Mouse (Mus musculus): Measurements from ENCODE around the gene C2cd5. TPM values are rescaled to one million over a fixed set of nuclear protein-coding genes. Genes with fewer than 3 reads are reported as not detected.
"Not testable (repeated sequence)": the region's sequence is repeated elsewhere in the genome, so short reads cannot be mapped to it uniquely, and the experiment has no call there.

The C2cd5 gene
- polyA plus RNA-seq, 1 experiment from 2014 or later = 44.2 TPM

GRCm38 (mm10) chr6:142986706-142987105 lies 113.2 kb downstream of the C2cd5 start:
- H3K36me3 ChIP-seq; H3K4me3 ChIP-seq; H3K9ac ChIP-seq; ATAC-seq (ENCODE audit: low read depth); H3K4me1 ChIP-seq (replicated peaks); H3K9me3 ChIP-seq; H3K27me3 ChIP-seq; H3K27ac ChIP-seq (replicated peaks); H3K4me2 ChIP-seq: not testable (repeated sequence)
- WGBS = 92% methylated on average over 9 of the region's 9 CpGs

DNA sequence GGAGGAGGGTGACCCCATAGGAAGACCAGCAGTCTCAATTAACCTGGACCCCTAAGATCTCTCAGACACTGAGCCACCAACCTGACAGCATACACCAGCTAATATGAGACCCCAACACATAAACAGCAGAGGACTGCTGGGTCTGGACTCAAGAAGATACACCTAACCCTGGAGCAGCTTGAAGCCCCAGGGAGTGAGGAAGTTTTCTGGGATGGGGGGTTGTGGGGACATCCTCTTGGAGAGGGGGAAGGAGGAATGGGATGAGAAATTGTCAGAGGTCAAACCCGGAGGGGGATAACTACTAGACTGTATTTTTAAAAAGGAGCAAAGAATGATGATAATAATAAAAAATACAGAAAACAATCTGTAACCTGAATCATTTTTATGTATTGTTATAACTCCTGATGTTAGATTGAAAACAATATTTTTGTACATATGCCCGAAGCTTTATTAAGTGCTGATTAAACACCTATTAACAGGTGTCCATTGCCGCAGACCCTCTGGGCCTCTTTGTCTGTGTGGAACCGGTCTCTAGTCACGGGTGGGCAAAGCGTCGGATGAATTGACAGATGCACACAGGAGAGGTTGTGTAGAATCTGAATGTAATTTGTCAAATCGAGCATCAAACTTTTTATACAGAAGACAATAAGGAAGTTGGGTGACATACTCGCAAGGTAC lies 114.2 kb downstream of the C2cd5 start:
- not testable (repeated sequence) for H3K27ac ChIP-seq (replicated peaks); H3K4me2 ChIP-seq; ATAC-seq (ENCODE audit: low read depth); H3K4me3 ChIP-seq; H3K9ac ChIP-seq; H3K36me3 ChIP-seq; H3K9me3 ChIP-seq; H3K27me3 ChIP-seq; H3K4me1 ChIP-seq (replicated peaks)
- 93% methylated on average over 9 of the region's 9 CpGs for WGBS

GRCm38 (mm10) chr6:142979665-142980660 lies 120.0 kb downstream of the C2cd5 start:
- peak; percentile 89 for ATAC-seq (ENCODE audit: low read depth)
- no peaks in the 10 kb centered on the region for H3K36me3 ChIP-seq
- peak overlapping the region; percentile 75 for H3K27ac ChIP-seq (replicated peaks)
- H3K9me3 ChIP-seq = no peaks in the 10 kb centered on the region
- 31% methylated on average over 6 of the region's 6 CpGs for WGBS
- H3K4me1 ChIP-seq (replicated peaks) = peaks cover 19% of the 10 kb centered on the region
- no peaks in the 10 kb centered on the region for H3K27me3 ChIP-seq
- no peak overlapping the region for H3K4me3 ChIP-seq
- no peak overlapping the region for H3K4me2 ChIP-seq
- H3K9ac ChIP-seq = no peak overlapping the region

GRCm38 (mm10) chr6:142977221-142977620 lies 122.7 kb downstream of the C2cd5 start:
- Histone ChIP-seq H3K4me1 (replicated peaks) (peaks cover 19% of the 10 kb centered on the region), H3K36me3 (no peaks in the 10 kb centered on the region), H3K27ac (replicated peaks) (no peak overlapping the region), H3K27me3 (no peaks in the 10 kb centered on the region), H3K9me3 (no peaks in the 10 kb centered on the region), H3K9ac (no peak overlapping the region), H3K4me2 (no peak overlapping the region), H3K4me3 (no peak overlapping the region)
- WGBS = 59% methylated on average over 1 of the region's 1 CpGs
- ATAC-seq (ENCODE audit: low read depth) = no peak

- H3K4me2 ChIP-seq = no peak overlapping the region
- H3K4me1 ChIP-seq (replicated peaks) = no peaks in the 10 kb centered on the region
- H3K27ac ChIP-seq (replicated peaks) = no peak overlapping the region
- H3K9ac ChIP-seq = no peak overlapping the region
- WGBS = 93% methylated on average over 7 of the region's 7 CpGs
- ATAC-seq (ENCODE audit: low read depth) = no peak
- H3K9me3 ChIP-seq = no peaks in the 10 kb centered on the region
- H3K4me3 ChIP-seq = no peak overlapping the region
- no peaks in the 10 kb centered on the region for H3K36me3 ChIP-seq
- no peaks in the 10 kb centered on the region for H3K27me3 ChIP-seq
These were observed 126.7 kb downstream of the C2cd5 start for GRCm38 (mm10) chr6:142973289-142973688.

DNA sequence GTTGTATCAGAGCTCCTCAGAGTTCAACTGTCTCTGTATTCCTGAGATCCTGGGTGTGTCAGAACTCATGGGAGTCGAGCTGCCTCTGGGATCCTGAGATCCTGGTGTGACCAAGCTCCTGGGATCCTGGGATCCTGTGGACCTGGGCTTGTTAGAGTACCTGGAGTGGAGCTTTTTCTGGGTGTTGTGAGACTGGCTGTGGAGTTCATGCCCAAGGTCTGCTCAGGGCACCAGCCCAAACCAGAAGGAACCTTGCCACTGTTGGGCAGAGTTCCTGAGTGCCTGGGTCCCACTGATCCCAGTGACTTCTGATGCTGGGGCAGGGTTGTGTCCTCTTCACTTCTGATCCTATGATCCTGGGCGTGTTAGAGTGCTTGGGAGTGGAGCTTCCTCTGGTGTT lies 127.7 kb downstream of the C2cd5 start:
- Histone ChIP-seq H3K36me3 (no peaks in the 10 kb centered on the region), H3K4me2 (no peak overlapping the region), H3K9me3 (no peaks in the 10 kb centered on the region), H3K27ac (replicated peaks) (no peak overlapping the region), H3K4me1 (replicated peaks) (no peaks in the 10 kb centered on the region), H3K27me3 (no peaks in the 10 kb centered on the region), H3K4me3 (no peak overlapping the region), H3K9ac (no peak overlapping the region)
- ATAC-seq (ENCODE audit: low read depth) = no peak
- 71% methylated on average over 2 of the region's 2 CpGs for WGBS

DNA sequence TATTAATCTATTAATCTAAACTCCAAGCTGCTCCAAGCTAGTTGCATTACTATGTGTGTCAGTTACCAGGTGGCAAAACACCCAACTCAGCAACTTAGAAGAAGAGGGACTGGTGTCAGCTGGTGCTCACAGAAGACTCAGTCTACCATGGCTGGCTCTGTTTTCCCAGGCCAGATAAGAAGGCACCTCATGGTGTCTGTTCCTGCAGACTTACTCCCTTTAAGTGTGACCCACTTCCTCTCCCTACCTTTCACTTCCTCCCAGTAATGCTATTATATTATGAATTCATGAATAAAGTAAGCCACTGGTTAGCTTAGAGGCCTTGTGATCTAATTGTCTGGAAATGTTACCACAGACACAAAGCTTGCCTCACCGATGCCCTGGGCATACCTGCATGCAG lies 132.5 kb downstream of the C2cd5 start:
- H3K36me3 ChIP-seq = no peaks in the 10 kb centered on the region
- no peak for ATAC-seq (ENCODE audit: low read depth)
- no peak overlapping the region for H3K27ac ChIP-seq (replicated peaks)
- no peak overlapping the region for H3K9ac ChIP-seq
- 95% methylated on average over 1 of the region's 1 CpGs for WGBS
- peaks cover 14% of the 10 kb centered on the region for H3K4me1 ChIP-seq (replicated peaks)
- no peaks in the 10 kb centered on the region for H3K27me3 ChIP-seq
- H3K4me3 ChIP-seq = no peak overlapping the region
- no peak overlapping the region for H3K4me2 ChIP-seq
- H3K9me3 ChIP-seq = no peaks in the 10 kb centered on the region

- Histone ChIP-seq H3K4me3 (peak overlapping the region; percentile 78), H3K9me3 (no peaks in the 10 kb centered on the region), H3K36me3 (peaks cover 9% of the 10 kb centered on the region), H3K27ac (replicated peaks) (peak overlapping the region; percentile 99), H3K4me2 (peak overlapping the region; percentile 83), H3K27me3 (no peaks in the 10 kb centered on the region), H3K9ac (peak overlapping the region; percentile 93), H3K4me1 (replicated peaks) (peaks cover 40% of the 10 kb centered on the region)
- peak; percentile 91 for ATAC-seq (ENCODE audit: low read depth)
- under 1% methylated on average over 38 of the region's 39 CpGs for WGBS
These were observed 135.2 kb downstream of the C2cd5 start for GRCm38 (mm10) chr6:142964531-142965385.

GRCm38 (mm10) chr6:142964076-142964530 lies 135.8 kb downstream of the C2cd5 start, which contains the start of gene St8sia1:
Gene St8sia1, minus strand, starts transcription at chr6:142964452.
- Histone ChIP-seq H3K9me3 (no peaks in the 10 kb centered on the region), H3K4me3 (peak within 1 kb of the TSS; percentile 78), H3K4me1 (replicated peaks) (peaks cover 47% of the 10 kb centered on the region), H3K9ac (peak within 1 kb of the TSS; percentile 93), H3K4me2 (peak within 1 kb of the TSS; percentile 83), H3K27ac (replicated peaks) (peak within 1 kb of the TSS; percentile 99), H3K36me3 (peaks cover 11% of the 10 kb centered on the region), H3K27me3 (no peaks in the 10 kb centered on the region)
- under 1% methylated on average over 43 of the region's 45 CpGs for WGBS
- ATAC-seq (ENCODE audit: low read depth) = peak; percentile 80

DNA sequence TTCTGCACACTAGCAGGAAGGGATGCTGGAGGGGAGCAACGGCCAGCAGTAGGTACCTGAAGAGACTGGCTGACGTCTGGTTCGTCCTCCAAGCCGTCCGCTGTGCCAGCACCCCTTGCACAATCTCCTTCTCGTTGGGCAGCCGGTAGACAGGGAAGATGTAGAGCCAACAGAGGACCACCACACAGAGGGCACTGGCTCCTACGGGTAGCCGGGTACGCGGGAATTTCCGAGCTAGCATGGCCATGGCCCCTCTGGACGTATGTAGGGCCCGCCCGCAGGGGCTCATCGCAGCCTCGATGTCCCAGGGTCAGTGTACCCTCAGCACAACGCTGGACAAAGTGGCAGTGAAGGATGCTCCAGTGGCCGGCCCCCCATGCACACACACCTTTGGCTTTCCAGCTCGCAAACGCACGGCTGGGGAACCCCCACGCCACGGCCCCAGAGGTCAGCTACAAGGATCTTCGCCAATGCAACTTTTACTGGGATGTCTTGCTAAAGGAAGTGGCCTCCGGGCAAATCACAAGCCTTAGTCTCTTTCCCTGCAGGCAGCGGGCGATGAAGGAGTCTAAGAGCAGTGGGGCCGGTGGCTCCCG lies 136.4 kb downstream of the C2cd5 start:
- Histone ChIP-seq H3K36me3 (peaks cover 11% of the 10 kb centered on the region), H3K9ac (peak overlapping the region; percentile 93), H3K4me2 (peak overlapping the region; percentile 83), H3K4me1 (replicated peaks) (peaks cover 48% of the 10 kb centered on the region), H3K27ac (replicated peaks) (peak overlapping the region; percentile 99), H3K4me3 (peak overlapping the region; percentile 78), H3K9me3 (no peaks in the 10 kb centered on the region), H3K27me3 (no peaks in the 10 kb centered on the region)
- 14% methylated on average over 30 of the region's 30 CpGs for WGBS
- peak; percentile 15 for ATAC-seq (ENCODE audit: low read depth)

GRCm38 (mm10) chr6:142962881-142963280 lies 137.1 kb downstream of the C2cd5 start:
- H3K4me1 ChIP-seq (replicated peaks) = peaks cover 54% of the 10 kb centered on the region
- H3K9me3 ChIP-seq = no peaks in the 10 kb centered on the region
- H3K27me3 ChIP-seq = no peaks in the 10 kb centered on the region
- H3K27ac ChIP-seq (replicated peaks) = peak overlapping the region; percentile 99
- WGBS = 75% methylated on average over 14 of the region's 14 CpGs
- H3K36me3 ChIP-seq = peaks cover 17% of the 10 kb centered on the region
- no peak for ATAC-seq (ENCODE audit: low read depth)
- peak overlapping the region; percentile 78 for H3K4me3 ChIP-seq
- peak overlapping the region; percentile 83 for H3K4me2 ChIP-seq
- H3K9ac ChIP-seq = peak overlapping the region; percentile 93

Data from neural tube, embryonic 13.5 days (tissue).